Mouse (Mus musculus) T-helper 17 cell (primary cell): ENCODE measurements at regions not wholly inside any gene's neighbourhood (a gene's known extent, or its start where the extent isn't known, plus 50 kb on each side); places are given as distances from the start of the nearest gene placed in this dataset.

Source experiments
- in situ Hi-C, 2 experiments: fragments of 300-600 bp; cut with MboI, MseI; formaldehyde crosslinking; loops; 1 replicate in 1 of 2; 2 replicates in 1 of 2; pipeline ENCODE4 v1.15.1; 2025; ENCODE audit warnings: high pct_unique_total_duplicates in 2 of 2

DNA sequence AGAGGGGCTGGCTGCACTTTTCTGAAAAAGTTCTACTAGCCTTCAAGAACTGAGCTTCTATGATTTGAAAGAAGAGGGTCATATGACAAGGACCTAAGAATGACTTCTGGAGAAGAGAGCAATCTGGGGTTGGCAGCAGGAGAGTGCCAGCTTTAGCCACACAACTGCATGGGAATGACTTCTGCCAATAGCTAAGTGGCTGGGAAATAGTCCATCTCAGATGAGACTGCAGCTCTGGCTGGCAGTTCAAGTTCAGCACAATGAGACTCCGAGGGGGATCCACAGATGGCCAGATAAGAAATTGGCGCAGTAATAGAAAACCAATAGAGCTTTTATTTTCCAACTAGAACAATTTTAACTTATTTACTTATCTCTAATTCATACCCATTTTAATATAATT lies 122.1 kb upstream of the Fbxo33 start:
- in situ Hi-C loops, result no loop called here

GRCm38 (mm10) chr12:59330753-59331152 lies 111.2 kb upstream of the Fbxo33 start:
- in situ Hi-C loops, result no loop called here

DNA sequence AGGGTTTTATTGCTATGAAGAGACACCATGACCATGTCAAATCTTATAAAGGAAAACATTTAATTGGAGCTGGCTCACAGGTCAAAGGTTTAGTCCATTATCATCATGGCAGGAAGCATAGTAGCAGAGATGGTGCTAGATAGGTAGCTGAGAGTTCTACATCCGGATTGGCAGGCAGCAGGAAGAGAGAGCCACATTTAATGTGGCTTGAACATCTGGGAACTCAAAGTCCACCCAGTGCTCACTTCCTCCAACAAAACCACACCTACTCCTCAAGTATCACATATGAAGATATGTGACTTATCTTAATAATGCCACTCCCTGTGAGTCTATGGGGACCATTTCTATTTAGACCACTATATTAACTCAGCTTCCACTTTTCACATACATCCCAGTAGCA lies 93.2 kb upstream of the Fbxo33 start:
- in situ Hi-C loops, result loop anchor here in 1 of 2 experiments (10.0 kb wide), 1 partner anchor 1412 kb away; no protein-coding TSS in a partner anchor

GRCm38 (mm10) chr12:59307958-59308357 lies 88.4 kb upstream of the Fbxo33 start:
- in situ Hi-C loops, result no loop called here

DNA sequence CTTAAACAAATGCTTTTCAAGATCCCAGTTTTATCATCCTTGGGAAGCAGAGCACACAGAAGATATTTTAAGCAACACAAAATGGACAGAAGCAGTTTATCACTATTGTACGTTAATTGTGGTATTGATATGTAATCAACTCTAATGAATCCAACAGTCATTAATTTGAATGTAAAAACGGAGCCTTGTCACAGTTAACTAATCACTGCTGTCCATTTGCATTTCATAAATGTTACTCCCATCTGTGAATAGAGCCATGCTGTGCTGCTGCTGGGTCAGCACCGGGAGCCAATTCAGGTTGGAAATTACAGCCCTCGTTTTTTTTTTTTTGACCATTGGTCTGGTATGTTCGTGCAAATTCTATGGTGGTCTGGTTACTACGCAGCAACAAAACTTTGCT lies 85.0 kb upstream of the Fbxo33 start:
- in situ Hi-C loops, result no loop called here
